Mouse (Mus musculus) yolk sac, embryonic 10.5 days (tissue): ENCODE data around the gene Olfr344.

Experiments
- DNase-seq: peaks from one replicate; pipeline ENCODE4 v3.0.0-alpha.2; 2017; ENCODE audit warnings: low spot score

Gene Olfr344

DNA sequence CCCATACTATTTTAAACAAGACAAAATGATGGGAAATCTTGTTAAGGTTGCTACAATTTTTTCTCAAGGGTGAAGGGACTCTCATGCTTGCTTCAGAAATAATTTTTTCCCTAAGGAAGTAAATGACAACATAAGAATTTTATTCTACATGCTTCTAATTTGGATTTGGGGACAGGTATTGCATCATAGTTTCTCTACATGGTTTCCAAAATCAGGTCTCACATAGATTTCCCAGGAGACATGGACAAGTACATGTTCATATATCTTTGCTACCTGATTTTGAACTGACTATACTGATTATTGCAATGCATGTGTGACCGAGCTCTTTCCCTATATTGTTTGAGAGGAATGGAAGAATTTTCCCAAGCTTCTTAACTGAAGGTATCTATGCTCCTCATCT lies at the start of gene Olfr344:
Gene Olfr344 (plus strand): TSS at position 301 of the 400 bp plus-strand sequence.
- DNase-seq, result no peak

DNA sequence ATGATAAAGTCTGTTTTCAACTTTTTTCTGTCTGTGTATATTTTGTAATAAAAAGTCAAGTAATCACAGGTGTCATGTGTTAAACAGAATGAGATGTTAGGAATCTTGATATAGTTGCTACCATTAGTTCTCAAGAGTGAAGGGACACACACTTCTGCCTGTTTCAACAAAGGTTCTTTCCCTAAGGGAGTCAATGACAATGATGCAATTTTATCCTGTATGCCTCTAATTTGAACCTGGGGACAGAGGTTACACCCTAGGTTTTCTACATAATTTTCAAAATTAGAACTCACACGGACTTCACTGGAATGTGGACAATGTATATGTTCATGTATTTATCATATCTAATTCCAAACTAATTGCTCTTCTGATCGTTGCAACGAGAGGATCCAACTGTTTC lies 41.8 kb upstream of the Olfr344 start, which contains the start of gene Olfr342:
Gene Olfr342 (plus strand): TSS at position 301 of the 400 bp plus-strand sequence.
- no peak for DNase-seq

DNA sequence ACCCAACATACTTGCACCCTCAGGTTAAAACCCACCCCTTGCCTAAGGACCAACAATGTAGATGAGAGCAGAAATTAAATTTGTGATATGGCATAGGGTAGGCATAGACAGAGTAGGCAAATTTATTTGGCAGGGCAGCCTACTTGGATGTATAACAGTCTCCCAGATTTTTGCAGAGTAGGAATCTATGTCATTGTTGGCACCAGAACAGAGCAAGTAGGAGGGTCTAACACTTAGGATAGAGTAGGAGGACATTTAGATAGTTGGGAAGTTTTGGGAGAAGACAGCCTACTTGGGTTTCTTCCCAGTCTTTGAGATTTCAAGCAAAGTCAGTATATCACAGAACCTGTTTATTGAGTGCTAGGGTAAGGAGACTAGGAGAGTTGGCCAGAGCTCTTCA lies 1.3 kb upstream of the Olfr344 start:
- no peak for DNase-seq

DNA sequence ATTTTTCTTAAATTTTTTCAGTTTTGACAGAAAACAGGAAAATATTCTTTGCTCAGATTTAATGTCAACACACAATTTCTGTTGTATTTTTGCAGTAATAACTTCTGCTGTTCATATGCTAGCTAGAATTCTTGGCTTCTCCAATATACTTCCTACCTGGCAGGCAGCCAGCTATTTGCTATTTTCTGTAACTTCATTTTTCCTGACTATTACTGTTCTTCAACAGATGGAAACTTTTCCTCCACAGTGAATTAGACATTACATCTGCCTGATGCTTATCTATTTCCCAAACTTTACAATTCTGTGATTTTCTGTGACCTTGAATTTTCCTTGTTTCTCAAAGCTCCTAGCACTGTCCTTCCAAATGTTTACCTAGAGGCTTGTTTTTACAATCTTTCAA lies 560 bp downstream of the Olfr344 start:
- DNase-seq, result no peak

- no peak for DNase-seq
Observed at GRCm38 (mm10) chr2:36567845-36568244, 1.4 kb downstream of the Olfr344 start.
